Mouse (Mus musculus) brain, adult 2 months (tissue): ENCODE data around the gene Trim60.
A peak's percentile ranks its signal among the peaks of the same experiment; 100 is the strongest.

Source experiments
- DNase-seq: peaks from one replicate; pipeline ENCODE4 v3.0.0; 2011; ENCODE audit warnings: low read depth, low spot score

Gene Trim60

DNA sequence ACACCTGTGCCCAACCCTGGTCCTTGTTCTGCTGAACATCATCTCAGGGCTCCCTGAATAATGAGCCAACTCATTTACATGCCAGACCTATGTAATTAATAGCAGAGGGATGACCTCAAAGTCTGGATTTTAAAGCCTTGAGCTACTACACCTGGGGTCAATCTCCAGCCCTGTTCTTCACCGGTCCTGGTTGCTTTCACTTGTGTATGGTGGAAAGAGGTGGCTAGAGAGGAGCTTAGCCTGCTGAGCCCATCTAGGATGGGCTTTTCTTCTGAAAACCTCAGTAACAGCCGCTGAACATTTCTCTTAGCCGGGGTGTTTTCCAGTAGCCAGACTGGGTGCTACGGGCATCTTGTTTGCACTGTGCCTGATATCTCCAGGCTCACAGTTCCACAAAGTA, 30.7 kb downstream of the Trim60 start, which contains the start of gene Trim75:
TSS of gene Trim75 (minus strand) at position 101 of the 400 bp plus-strand sequence.
- DNase-seq: no peak

DNA sequence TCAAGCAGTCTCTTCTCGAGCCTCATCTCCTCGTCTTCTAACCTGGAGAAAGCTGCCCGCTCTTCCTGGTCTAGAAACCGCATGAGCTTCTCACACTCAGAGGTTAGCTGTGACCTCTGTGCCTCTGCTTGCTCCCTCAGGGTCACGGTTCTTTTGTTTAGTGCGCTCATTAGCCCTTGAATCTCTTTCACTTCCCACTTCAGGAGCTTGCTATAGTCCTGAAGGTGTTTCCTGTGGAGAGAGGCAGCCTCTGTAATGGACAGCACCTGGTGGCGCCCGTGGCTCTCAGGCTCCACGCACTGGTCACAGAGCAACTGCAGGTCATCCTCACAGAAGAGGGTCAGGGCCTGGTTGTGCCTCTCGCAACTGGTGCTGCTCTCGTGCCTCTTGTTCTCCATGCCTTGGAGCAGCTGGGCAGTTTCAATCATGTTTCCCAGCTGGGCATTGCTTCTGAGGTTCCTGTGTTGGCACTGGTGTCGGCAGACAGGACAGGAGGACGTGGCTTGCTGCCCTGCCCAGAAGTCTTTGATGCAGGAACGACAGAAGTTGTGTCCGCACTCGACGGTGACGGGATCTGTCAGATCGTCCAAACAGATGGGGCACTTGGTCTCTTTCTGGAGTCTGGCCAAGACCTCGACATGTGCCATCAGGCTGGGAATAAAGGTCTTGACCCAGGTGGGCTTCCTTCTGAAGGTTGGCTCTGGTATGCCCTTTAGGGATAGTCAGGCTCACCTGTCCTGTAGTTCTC, 35.1 kb downstream of the Trim60 start:
- no peak for DNase-seq

DNA sequence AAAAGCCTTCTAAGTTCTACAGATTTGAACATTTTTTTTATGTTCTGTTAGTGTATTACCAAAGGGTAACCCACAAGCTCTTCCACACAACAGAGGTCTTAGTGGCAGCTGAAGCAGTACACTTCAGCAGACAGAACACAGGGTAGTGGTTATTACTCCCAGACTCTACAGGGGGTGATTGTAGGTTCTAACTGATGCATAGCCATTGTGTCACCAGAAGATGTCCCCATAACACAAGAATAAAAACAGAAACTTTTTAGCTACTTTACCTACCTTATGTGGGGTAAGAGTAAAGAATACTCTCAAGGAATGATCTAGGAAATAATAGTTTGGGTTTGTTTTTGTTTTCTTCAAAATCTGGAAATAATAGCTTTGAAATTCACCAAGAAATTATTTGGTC, 55.5 kb downstream of the Trim60 start:
- DNase-seq: peak; percentile 14

DNA sequence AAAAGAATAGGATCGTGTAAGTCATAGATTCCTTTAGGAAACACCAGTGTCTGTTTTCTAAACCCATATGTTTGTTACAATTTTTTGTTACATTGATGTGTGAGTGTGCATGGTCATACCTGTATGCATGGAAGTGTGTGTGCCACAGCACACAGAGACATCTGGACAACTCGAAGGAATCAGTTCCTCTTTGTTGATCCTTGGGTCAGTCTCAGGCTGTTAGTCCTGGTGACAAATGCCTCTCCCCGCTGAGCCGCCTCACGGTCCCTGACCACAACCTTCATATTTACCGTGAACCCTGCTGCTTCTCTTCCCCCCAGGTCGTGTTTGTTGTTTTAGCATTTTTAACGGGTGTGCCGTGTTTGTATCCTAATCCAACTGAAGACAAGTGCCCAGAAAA, 59.4 kb downstream of the Trim60 start:
- DNase-seq: no peak

DNA sequence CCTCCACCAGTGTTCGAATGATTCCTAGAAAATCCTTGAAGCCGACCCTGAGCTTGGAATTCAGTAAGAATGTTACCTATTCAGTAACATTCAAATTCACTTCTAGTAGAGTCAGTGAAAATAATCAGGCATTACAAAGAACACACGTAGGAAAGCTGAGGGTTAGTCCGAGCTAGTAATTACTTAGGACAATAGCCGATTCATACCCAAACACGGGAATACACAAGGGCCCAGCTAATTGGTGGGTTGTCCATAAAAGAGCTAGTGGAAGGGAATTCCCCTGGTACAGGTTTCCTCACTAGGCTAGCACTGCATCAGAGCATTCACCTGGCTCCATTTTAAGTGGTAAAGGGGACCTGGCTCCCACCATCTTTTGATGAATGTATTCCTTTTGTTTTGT, 66.3 kb downstream of the Trim60 start:
- no peak for DNase-seq
